Mouse (Mus musculus): ENCODE results near the gene Rgs7bp. TPM values are rescaled to one million over a fixed set of nuclear protein-coding genes. Genes with fewer than 3 reads are reported as not detected.
A peak's percentile ranks its signal among the peaks of the same experiment; 100 is the strongest.

Gene Rgs7bp
- 10 to 100 TPM; 85.4 to 85.7 TPM for total RNA-seq (2021)
- long read RNA-seq, full-length matches to known transcripts, result 67 of 88 reads
- long read RNA-seq, partial matches to known transcripts, result 2 of 88 reads
- long read RNA-seq, other reads (novel, unspliced or antisense), result 19 of 88 reads

DNA sequence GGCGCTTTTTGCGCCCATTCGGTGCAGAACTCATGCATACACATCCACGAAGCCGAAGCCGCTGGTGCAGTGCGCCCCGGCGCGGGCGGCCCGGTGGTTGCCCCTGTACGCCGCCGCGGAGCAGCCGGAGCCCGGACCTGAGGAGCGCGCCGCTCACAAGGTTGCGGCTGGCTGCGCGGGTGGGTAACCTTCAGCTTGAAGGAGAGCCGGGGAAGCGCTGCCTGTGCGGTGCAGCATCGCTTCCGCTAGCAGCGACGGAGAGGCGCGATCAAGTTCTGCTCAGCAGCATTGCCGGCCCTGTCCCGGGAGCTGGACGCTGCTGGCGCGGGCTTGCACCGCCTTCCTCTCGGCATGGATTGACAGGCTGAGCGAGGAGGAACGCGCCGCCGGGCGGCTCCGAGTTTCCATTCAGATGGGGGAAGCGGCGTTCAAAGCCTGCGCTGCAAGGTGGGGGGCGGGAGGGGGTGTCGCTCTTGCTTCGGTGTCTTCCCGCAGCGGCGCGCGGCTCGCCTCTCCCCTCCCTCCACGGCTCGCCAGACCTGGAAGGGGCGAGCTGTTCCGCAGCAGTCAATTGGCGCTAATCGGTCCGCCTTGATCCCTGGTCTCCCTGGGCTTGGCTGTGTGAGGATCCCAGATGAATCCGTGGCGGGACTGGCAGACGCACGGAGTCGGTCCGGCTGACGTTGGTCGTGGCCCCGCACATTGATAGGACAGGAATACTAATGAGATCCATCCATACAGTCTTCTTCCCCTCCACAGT lies at the start of gene Rgs7bp:
Gene Rgs7bp, minus strand, starts transcription at position 750 of the 760 bp plus-strand sequence.
- DNase-seq (ENCODE audit: low spot score in 2 of 2), result peak; percentile 78 to 82

GRCm38 (mm10) chr13:105104385-105104784 lies 49.7 kb upstream of the Rgs7bp start:
- DNase-seq (ENCODE audit: low spot score in 2 of 2), result no peak

DNA sequence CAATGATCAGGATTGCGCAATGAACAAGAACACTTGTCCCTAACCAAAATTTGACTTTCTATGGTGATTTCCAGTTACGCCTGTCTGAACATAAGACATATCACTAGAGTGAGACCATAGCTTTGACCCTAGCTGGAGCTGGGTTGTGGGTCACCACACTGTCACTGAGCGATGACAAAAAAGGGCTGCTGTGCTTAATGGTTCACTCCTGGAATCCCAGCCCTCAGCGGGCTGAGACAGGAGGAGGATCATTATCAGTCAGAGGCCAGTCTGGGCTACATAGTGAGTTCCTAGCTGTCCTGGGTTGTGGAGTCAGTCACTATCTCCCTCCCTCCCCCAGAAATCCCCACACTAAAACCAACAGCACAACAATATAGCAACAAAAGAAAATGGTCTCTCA lies 46.0 kb upstream of the Rgs7bp start:
- no peak for DNase-seq (ENCODE audit: low spot score in 2 of 2)

GRCm38 (mm10) chr13:105096316-105096715 lies 41.6 kb upstream of the Rgs7bp start:
- no peak for DNase-seq (ENCODE audit: low spot score in 2 of 2)

GRCm38 (mm10) chr13:105089276-105089675 lies 34.5 kb upstream of the Rgs7bp start:
- no peak for DNase-seq (ENCODE audit: low spot score in 2 of 2)

GRCm38 (mm10) chr13:105081862-105082261 lies 27.1 kb upstream of the Rgs7bp start, which contains the start of gene 4933425L06Rik:
Gene 4933425L06Rik (plus strand): TSS chr13:105082122.
- no peak for DNase-seq (ENCODE audit: low spot score in 2 of 2)

- no peak for DNase-seq (ENCODE audit: low spot score in 2 of 2)
Observed at GRCm38 (mm10) chr13:105066890-105067845, 12.4 kb upstream of the Rgs7bp start.

GRCm38 (mm10) chr13:105066119-105066518 lies 11.4 kb upstream of the Rgs7bp start:
- DNase-seq (ENCODE audit: low spot score in 2 of 2), result no peak

DNA sequence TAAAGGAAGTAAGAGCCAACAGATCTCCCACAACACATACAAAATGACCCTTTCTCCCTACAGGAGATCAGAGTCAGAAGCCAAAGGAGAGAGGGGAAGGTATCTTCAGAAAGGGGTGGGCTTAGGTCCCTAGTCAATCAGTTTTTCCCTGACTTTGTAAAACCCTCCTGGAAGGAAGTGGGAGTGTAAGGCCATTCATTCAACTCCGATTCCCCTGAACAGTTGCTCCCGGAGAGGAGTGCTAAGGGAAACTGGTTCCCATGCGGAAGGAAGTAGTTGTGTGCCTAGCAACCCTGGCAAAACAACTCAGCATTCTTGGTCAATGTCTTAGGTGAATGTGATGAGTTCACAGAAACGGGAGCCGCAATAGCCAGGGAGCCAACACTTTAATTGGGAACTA lies 644 bp upstream of the Rgs7bp start:
- no peak for DNase-seq (ENCODE audit: low spot score in 2 of 2)

DNA sequence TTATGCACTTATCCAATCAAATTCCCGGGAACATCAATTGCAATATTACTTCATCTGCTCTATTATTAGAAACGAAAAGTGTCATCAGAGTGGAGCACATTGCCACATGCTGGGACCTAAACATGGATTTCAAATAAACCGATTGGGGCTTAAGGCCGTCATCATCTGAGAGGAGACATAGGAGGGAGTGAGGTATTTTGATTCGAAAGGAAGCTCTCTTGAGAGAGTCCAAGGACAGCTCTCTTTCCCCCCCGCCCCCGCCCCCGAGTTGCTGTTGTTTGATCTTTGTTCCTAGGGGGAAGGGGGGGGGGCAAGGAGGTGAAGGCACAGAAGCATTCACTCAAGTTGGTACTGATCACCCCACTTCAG lies 195 bp upstream of the Rgs7bp start:
- DNase-seq (ENCODE audit: low spot score in 2 of 2), result no peak

GRCm38 (mm10) chr13:105053618-105054017 lies 1.1 kb downstream of the Rgs7bp start:
- DNase-seq (ENCODE audit: low spot score in 2 of 2), result peak; percentile 41 to 55

DNA sequence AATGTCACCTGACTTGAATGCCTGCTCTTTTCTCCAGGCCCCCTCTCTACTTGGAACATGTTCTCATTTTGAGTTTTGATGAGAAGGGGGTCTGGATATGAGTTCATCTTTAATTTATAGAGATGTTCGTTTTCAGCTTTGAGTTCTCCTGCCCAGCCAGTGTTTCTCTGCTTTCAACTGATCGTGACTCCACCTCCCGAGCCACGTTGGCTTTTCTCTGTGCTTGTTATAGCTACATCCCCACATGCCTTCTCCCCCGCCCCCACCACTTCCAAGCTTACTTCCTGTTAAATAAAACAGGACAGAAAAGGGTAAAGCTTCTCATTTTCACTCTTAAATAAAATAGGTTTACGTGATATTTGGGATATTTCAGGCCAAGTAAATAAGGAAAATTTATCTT lies 3.3 kb downstream of the Rgs7bp start:
- DNase-seq (ENCODE audit: low spot score in 2 of 2), result no peak

GRCm38 (mm10) chr13:105048662-105049061 lies 6.1 kb downstream of the Rgs7bp start:
- DNase-seq (ENCODE audit: low spot score in 2 of 2), result no peak

DNA sequence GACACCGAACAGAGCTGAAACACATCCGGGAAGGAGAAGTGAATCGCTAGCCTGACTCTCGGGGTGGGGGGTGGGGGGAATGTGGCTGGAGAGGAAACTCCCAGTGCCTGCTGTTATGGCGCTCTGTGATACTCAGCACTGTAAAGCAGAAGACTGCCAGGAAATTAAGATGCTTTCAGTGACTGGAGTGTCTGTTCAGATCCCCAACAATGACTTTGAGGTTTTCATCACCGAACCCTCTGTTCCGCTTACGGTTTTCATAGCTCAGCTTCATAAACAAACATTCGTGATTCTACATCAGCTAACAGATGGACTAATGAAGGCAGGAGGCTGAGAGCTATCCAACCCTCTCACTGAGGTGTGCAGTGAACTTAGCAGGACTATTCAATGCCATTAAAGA lies 7.4 kb downstream of the Rgs7bp start:
- no peak for DNase-seq (ENCODE audit: low spot score in 2 of 2)

DNA sequence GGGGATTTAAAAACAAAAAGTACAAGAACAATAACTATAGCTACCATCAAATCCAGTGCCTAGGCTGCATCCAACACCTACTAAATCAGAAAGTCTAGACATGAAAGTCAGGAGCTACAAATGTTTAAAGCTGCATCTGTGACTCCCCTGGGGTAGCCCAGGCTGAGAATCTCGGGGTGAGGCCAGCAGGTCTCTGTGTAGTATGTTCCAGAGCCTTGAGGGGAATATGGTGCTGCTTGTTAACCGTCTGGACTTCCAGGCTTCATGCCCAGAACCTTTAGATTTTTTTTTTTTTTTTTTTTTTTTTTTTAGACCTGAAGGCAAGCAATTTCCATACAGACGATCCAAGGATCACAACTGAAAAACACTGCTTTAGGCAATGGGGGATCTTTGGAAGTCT lies 10.8 kb downstream of the Rgs7bp start:
- DNase-seq (ENCODE audit: low spot score in 2 of 2), result no peak

DNA sequence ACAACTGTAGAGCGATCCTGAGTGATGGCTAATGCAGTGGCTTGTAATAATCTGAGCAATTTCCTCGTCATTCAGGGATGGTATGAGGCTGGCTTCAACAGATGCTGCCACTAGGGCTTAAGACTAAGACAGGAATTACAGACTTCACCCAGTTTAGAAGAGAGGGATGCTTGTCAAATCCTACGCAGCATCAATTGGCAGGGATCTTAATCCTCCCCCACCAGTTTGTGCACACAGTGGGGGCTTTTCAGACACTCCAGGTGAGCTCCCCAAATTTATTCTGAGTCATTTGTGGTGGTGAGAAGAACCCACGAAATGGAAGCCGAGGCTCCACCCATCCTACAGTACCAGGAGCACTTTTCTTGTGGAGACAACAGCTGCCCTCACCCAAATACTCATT lies 16.4 kb downstream of the Rgs7bp start:
- no peak for DNase-seq (ENCODE audit: low spot score in 2 of 2)

DNA sequence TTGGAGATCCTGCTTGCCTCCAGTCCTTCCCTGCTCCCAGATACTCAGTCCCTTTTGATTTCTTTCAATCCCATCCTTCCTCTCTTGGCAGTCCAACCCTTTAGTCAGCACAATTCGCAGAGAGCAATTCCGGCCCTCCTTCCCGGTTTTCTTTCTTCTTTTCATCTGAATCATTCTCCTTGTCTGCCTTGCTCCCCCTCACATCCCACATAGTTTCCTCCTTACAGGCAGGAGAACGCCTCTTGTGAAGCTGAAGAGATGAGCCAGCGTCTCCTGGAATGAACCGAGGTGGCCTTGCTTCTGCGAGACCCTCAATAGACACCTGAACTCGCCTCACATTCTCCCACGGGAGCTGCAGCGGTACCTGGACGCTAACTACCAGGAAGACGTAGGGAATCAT lies 16.9 kb downstream of the Rgs7bp start:
- no peak for DNase-seq (ENCODE audit: low spot score in 2 of 2)

DNA sequence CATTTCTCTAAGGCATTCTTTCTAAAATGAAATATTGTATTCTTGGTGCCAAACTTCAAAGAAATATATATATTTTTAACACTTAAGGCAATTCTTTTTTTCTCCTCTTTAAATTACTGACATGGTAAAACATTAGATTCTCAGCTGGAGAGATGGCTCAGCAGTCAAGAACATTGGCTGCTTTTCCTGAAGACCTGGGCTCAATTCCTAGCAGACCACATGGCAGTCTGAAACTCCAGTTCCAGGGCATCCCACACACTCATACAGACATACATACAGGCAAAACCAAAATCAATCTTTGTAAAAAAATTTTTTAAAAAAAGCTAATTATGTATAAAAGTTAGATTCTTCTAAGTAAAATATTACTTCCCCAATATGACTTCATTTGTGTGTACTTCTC lies 22.8 kb downstream of the Rgs7bp start:
- DNase-seq (ENCODE audit: low spot score in 2 of 2), result no peak

DNA sequence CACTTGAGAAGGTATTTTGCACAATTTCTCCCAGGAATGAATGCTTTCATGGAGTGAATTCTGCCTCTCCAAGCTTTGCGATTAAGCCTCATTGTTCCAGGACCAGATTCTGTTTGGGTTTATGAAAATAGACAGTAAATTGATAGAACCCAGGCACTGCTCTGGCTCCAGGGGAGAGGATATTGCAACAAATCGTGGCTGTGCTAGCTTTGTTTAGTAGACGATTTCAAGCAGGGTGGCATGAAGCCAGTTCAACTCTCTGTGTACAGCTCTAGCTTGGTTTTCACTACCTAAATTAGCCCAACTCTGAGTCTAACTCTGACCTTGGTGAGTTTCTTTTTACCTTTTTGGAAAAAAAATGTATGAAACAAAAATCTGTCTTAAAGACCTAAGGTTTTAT lies 26.5 kb downstream of the Rgs7bp start:
- DNase-seq (ENCODE audit: low spot score in 2 of 2), result no peak

DNA sequence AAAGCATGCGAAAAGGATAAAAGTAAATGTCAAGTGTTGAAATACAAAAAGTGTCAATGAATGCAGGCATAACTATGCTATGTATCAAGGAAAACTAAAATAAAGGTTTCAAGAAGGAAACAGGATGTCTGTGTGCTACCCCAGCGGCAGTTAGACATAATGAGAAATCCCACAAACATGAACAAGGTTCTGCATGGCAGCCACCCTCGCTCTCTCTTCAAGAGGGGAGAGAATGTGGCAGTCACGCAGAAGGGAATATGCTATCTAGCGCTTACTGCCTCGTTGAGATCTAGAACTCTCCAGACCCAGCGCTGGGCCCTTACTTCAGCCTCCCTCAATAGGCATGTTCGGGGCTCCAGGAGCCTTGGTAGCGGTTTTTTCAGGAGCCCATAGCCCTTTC lies 38.2 kb downstream of the Rgs7bp start:
- DNase-seq (ENCODE audit: low spot score in 2 of 2), result no peak

DNA sequence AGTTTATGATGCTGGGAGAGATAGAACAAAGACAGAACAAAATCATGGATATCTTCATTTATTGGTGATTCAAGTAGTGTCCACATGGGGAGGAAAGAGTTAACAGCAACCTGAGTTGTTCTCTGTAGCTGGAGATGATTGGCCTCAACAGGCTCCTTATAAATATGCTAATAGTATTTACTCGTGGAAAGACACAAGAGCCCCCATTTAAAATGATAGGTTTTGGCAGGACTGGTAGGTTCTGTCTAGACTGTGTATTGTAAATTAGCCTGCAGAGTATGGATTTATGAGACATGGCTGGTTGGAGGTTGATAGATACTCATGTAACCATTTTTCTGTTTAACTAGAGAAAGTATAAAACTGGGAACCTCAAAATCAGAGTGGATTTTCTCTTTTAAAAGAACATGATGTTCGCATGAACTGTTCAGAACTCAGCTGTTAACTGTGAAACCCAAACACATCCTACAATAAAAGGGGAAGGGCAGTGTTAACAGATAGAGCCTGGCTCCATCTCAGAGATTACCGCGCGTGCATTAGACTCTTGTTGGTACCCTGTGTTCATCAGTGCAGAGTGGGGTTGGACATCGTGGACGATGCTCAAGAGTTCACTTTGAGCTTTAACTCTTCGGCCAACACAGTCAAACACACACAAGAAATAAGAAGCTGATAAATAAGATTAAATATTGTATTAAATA lies 38.9 kb downstream of the Rgs7bp start:
- DNase-seq (ENCODE audit: low spot score in 2 of 2), result no peak
